Mouse (Mus musculus) kidney, adult 2 months (tissue): Measurements from ENCODE around the gene Susd3.

Experiments used
- CTCF ChIP-seq: fragments of 200-500 bp; conservative IDR thresholded peaks from 2 replicates; pipeline ENCODE4 v1.5.1; 2011; ENCODE audit warnings: low read depth, mild to moderate bottlenecking, control low read depth, low read length, moderate library complexity, mixed read lengths; ENCODE audit not compliant: insufficient read depth, insufficient read length
- POLR2A ChIP-seq: fragments of 200-500 bp; IDR thresholded peaks from one replicate; pipeline ENCODE4 v1.6.1; 2011; ENCODE audit warnings: low read depth, low read length, control low read depth

GRCm38 (mm10) chr13:49193650-49194049 lies 54.9 kb downstream of the Susd3 start:
- no peak for TF ChIP-seq CTCF
- no peak for TF ChIP-seq POLR2A
